Mouse (Mus musculus) heart, embryonic 16.5 days (tissue): ENCODE data around the gene Cmtm8. TPM values are rescaled to one million over a fixed set of nuclear protein-coding genes. Genes with fewer than 3 reads are reported as not detected.

Experiments used
- ATAC-seq: fragments of 200-750 bp; cut with Nextera tagmentation; replicated peaks from 2 replicates; pipeline ENCODE4 v1.8.0; 2017; ENCODE audit warnings: moderate number of reproducible peaks; ENCODE audit not compliant: insufficient read depth, low FRiP score; ENCODE audit errors: extremely low read depth
- H3K27ac ChIP-seq: fragments of 300-500 bp; sonication (generic); 2 replicates; pipeline ENCODE4 v1.5.1; 2014; ENCODE audit warnings: mild to moderate bottlenecking, low read length, control low read depth, moderate library complexity
- H3K27me3 ChIP-seq: fragments of 300-500 bp; sonication (generic); 2 replicates; pipeline ENCODE4 v1.6.1; 2014; ENCODE audit warnings: low read length, mixed read lengths; ENCODE audit not compliant: control insufficient read depth, insufficient read depth
- H3K36me3 ChIP-seq: fragments of 300-500 bp; sonication (generic); 2 replicates; pipeline ENCODE4 v1.6.1; 2014; ENCODE audit not compliant: control insufficient read depth, insufficient read depth
- H3K4me1 ChIP-seq: fragments of 300-500 bp; sonication (generic); 2 replicates; pipeline ENCODE4 v1.6.1; 2014; ENCODE audit warnings: low read length, mixed read lengths; ENCODE audit not compliant: control insufficient read depth, insufficient read depth
- H3K4me2 ChIP-seq: fragments of 300-500 bp; sonication (generic); 2 replicates; pipeline ENCODE4 v1.6.1; 2014; ENCODE audit warnings: low read depth, mild to moderate bottlenecking, control low read depth, low read length
- H3K4me3 ChIP-seq: fragments of 300-500 bp; sonication (generic); 2 replicates; pipeline ENCODE4 v1.5.1; 2014; ENCODE audit warnings: mild to moderate bottlenecking, control low read depth, low read length
- H3K9ac ChIP-seq: fragments of 300-500 bp; sonication (generic); 2 replicates; pipeline ENCODE4 v1.6.1; 2014; ENCODE audit warnings: low read length, control low read depth
- H3K9me3 ChIP-seq: fragments of 300-500 bp; sonication (generic); replicated peaks from 2 replicates; pipeline ENCODE4 v1.6.1; 2016; ENCODE audit warnings: low read length; ENCODE audit not compliant: control insufficient read depth
- WGBS: fragments of 180-500 bp; shearing (Covaris S2); extraction: QIAGEN DNeasy Blood & Tissue Kit; methylation state at CpG from one replicate; pipeline ENCODE4 v1.1.7; 2014; 5-methylcytosine and 5-hydroxymethylcytosine counted together
- polyA plus RNA-seq: library from polyadenylated mRNA; unstranded; fragments of >200 nt; fragmentation: Nextera tagmentation; extraction: Ambion mirVana; gene quantifications from 2 replicates; pipeline ENCODE4 v1.2.1, GENCODE M21; 2015

Cmtm8 gene
- polyA plus RNA-seq, 1 experiment from 2014 or later = 16.0 TPM

GRCm38 (mm10) chr9:114747012-114747411 lies 96.9 kb downstream of the Cmtm8 start:
- no peak for ATAC-seq
- Histone ChIP-seq H3K4me2 (no peak overlapping the region), H3K27me3 (no peaks in the 10 kb centered on the region), H3K36me3 (peaks cover 16% of the 10 kb centered on the region), H3K9ac (no peak overlapping the region), H3K4me3 (no peak overlapping the region), H3K9me3 (no peaks in the 10 kb centered on the region), H3K4me1 (peaks cover 6% of the 10 kb centered on the region), H3K27ac (no peak overlapping the region)
- 73% methylated on average over 10 of the region's 10 CpGs for WGBS

DNA sequence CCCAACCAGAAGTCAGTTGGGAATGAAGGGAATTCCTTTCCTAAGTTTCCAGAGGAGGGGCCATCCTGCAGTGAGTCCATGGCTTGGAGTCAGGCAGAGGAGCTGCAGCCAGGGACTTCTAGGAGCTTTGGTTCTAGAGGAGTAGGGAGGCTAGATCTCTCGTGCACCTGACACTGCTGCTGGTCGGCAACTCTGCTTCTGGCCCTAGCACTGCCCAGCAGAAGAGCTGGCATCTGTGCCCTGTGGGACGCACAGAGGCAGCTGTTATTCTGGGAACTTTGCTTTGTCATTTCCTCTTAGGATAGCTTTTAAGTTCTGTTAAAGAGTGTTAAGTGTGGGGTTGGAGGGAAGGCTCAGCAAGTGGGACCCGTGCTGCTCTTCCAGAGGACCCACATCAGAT lies 98.3 kb downstream of the Cmtm8 start:
- ATAC-seq = no peak
- no peak overlapping the region for H3K4me3 ChIP-seq
- H3K27me3 ChIP-seq = no peaks in the 10 kb centered on the region
- H3K4me2 ChIP-seq = no peak overlapping the region
- H3K9me3 ChIP-seq = no peaks in the 10 kb centered on the region
- H3K36me3 ChIP-seq = peaks cover 19% of the 10 kb centered on the region
- no peak overlapping the region for H3K9ac ChIP-seq
- peak overlapping the region; percentile 32 for H3K27ac ChIP-seq
- 49% methylated on average over 4 of the region's 4 CpGs for WGBS
- H3K4me1 ChIP-seq = peaks cover 6% of the 10 kb centered on the region

DNA sequence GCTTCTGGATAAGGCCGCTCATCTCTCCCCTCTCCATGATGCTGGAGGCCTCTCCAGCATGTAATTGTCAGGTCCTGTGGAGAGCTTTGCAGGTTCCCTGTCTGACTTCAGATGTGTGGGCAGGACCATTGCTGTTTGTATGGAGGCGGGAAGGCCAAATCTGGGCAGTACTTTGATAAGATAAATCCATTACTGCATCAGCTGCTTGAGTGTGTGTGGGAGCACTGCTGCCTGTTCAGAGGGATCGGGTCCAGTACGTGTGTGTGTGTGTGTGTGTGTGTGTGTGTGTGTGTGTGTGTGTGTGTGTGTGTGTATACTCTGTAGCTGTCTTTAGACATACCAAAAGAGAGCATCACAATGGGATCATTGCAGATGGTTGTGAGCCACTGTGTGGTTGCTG lies 98.8 kb downstream of the Cmtm8 start:
- WGBS = 31% methylated on average over 4 of the region's 4 CpGs
- Histone ChIP-seq H3K27me3 (no peaks in the 10 kb centered on the region), H3K27ac (no peak overlapping the region; the same call in 1 of the 2 replicates), H3K9me3 (no peaks in the 10 kb centered on the region), H3K4me1 (peaks cover 6% of the 10 kb centered on the region), H3K36me3 (peaks cover 19% of the 10 kb centered on the region), H3K4me3 (no peak overlapping the region), H3K9ac (no peak overlapping the region), H3K4me2 (no peak overlapping the region)
- 0 out of 2 replicates have a peak, but pooled peaks have one; percentile 16 for ATAC-seq

DNA sequence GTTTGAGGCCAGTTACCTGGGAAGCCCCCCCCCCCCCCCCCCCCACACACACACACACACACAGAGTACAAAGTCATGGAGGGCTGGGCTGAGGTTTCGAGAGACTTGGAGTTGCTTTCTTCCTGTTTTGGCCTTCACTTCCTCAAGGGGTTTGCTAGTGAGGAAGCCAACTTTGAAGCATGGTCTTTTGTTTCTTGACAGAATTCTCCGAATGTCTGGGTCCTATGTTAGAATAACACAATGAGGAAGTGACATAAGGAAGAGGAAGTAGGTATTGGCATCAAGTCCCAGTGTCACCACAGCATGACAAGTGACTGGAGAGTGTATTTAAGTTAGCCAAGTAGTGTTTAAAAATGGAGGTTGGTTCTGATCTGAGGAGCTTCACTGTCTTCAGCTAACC lies 101.2 kb downstream of the Cmtm8 start:
- Histone ChIP-seq H3K4me3 (no peak overlapping the region), H3K4me2 (no peak overlapping the region), H3K36me3 (peaks cover 14% of the 10 kb centered on the region), H3K9ac (no peak overlapping the region), H3K4me1 (peaks cover 6% of the 10 kb centered on the region), H3K9me3 (no peaks in the 10 kb centered on the region), H3K27me3 (no peaks in the 10 kb centered on the region), H3K27ac (peak overlapping the region; percentile 49; the same call in 1 of the 2 replicates)
- no peak for ATAC-seq
- 61% methylated on average over 2 of the region's 2 CpGs for WGBS

DNA sequence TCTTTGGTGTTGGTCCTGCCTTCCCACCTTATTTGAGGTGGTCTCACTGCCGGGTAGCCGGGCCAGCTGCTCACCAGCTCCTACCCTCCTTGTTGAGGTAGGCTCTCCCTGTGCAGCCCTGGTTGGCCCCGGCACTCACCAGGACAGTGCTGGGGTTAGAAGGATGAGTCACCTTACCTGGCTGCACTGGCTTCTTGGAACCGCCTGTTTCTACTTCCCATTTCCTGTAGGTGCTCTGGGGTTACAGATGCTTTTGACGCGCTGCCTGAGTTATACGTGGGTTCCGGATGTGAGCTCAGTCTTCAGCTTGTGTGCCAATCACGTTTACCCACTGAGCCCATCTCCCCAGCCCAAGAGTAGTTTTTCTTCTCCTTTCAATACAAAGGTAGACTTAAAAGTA lies 103.6 kb downstream of the Cmtm8 start:
- WGBS = 85% methylated on average over 9 of the region's 9 CpGs
- peaks cover 12% of the 10 kb centered on the region for H3K4me1 ChIP-seq
- H3K27ac ChIP-seq = no peak overlapping the region
- H3K36me3 ChIP-seq = peaks cover 5% of the 10 kb centered on the region; the same call in 1 of the 2 replicates
- H3K4me2 ChIP-seq = no peak overlapping the region
- H3K27me3 ChIP-seq = no peaks in the 10 kb centered on the region
- no peak overlapping the region for H3K4me3 ChIP-seq
- H3K9ac ChIP-seq = no peak overlapping the region
- ATAC-seq = no peak
- no peaks in the 10 kb centered on the region for H3K9me3 ChIP-seq

Other genes with a start within 250 kb of the Cmtm8 start
- 38.6 and 41.4 TPM in 2 replicates for gene Cnot10, start 204.0 kb downstream of the Cmtm8 start, polyA plus RNA-seq
- 69.2 and 76.0 TPM in 2 replicates for gene Dync1li1, start 155.4 kb downstream of the Cmtm8 start, polyA plus RNA-seq
- gene Cmtm6, start 113.0 kb downstream of the Cmtm8 start, polyA plus RNA-seq = 51.0 and 51.6 TPM in 2 replicates
- 130 and 138 TPM in 2 replicates for gene Cmtm7, start 62.3 kb downstream of the Cmtm8 start, polyA plus RNA-seq
- gene Gpd1l, start 89.8 kb upstream of the Cmtm8 start, polyA plus RNA-seq = 18.0 and 19.5 TPM in 2 replicates
- 3.5 and 5.1 TPM in 2 replicates for gene Osbpl10, start 134.4 kb upstream of the Cmtm8 start, polyA plus RNA-seq
- 125 and 458 TPM in 2 replicates for gene Rps27rt, start 138.6 kb upstream of the Cmtm8 start, polyA plus RNA-seq